ENCODE assay signal across 16 mouse cellular contexts in the genomic region with DNA sequence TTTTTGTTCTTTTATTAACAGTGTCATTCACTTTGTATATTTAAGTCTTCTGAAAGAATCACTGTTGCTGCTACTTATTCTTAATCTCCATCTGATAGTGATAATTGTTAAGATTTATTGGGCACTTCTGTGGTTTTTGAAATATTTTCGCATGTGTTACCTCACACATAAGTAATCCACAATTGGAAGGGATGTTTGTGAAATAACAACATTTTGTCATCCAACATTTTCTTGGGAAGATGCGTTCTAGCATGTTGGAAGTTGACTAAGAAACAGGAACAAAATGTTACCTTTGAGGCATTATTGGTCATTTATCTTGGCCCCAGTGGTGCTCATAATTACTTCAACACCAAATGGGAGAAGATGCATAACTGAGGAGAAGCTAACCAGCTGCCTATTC.
"Had no signal": no experiment of that assay in that cellular context is flagged by ENCODE, and none has a peak within 500 bp of the region (broad histone marks: within the 10 kb centered on the region; RNA-seq: fewer than 3 reads in every experiment).

No protein-coding gene starts in this region.

- H3K27me3 ChIP-seq: neural tube, embryonic 13.5 days; neural tube, embryonic 15.5 days; stomach, embryonic 15.5 days had no signal

- H3K36me3 ChIP-seq: neural tube, embryonic 13.5 days; neural tube, embryonic 15.5 days; stomach, embryonic 15.5 days had no signal

- H3K4me2 ChIP-seq: neural tube, embryonic 13.5 days; neural tube, embryonic 15.5 days; stomach, embryonic 15.5 days had no signal

- DNase-seq: retina, postnatal 1 day; right cerebral cortex, adult 18-20 months; right cerebral cortex, postnatal 14 days; right cerebral cortex, postnatal 25 days; right cerebral cortex, postnatal 4 days; spleen, adult 18-20 months; thymus, adult 18-20 months; thymus, adult 2 months; thymus, postnatal 14 days; thymus, postnatal 25 days; thymus, postnatal 36 days; thymus, postnatal 4 days had no signal

- H3K4me3 ChIP-seq: neural tube, embryonic 13.5 days; neural tube, embryonic 15.5 days; stomach, embryonic 15.5 days had no signal

- H3K27ac ChIP-seq: neural tube, embryonic 13.5 days; neural tube, embryonic 15.5 days; stomach, embryonic 15.5 days; stomach, postnatal 0 days had no signal

- H3K4me1 ChIP-seq: neural tube, embryonic 15.5 days; stomach, embryonic 15.5 days had no signal

- H3K9ac ChIP-seq: neural tube, embryonic 13.5 days; neural tube, embryonic 15.5 days; stomach, embryonic 15.5 days had no signal

- H3K9me3 ChIP-seq: neural tube, embryonic 13.5 days; neural tube, embryonic 15.5 days; stomach, embryonic 15.5 days had no signal
